Mouse (Mus musculus): Measurements from ENCODE around the gene D930048N14Rik. TPM values are rescaled to one million over a fixed set of nuclear protein-coding genes. Genes with fewer than 3 reads are reported as not detected.

The D930048N14Rik gene
- total and polyA plus RNA-seq, 2 experiments from 2014 or later = 1.0 to 1.2 TPM

- H3K9me3 ChIP-seq (ENCODE audit: low read length) = no peaks in the 10 kb centered on the region
- H3K4me1 ChIP-seq (ENCODE audit: insufficient read depth, low read length) = no peaks in the 10 kb centered on the region
- no peak for TF ChIP-seq CTCF (IDR thresholded peaks at IDR 0.05)
- peaks cover 20% of the 10 kb centered on the region for H3K36me3 ChIP-seq (ENCODE audit: insufficient read depth, low read length)
- no peak overlapping the region for H3K4me3 ChIP-seq (ENCODE audit: low read depth, low read length)
- ATAC-seq (ENCODE audit: low FRiP score) (no peak), DNase-seq (ENCODE audit: low spot score) (no peak)
- 83% methylated on average over 7 of the region's 7 CpGs for WGBS
- H3K4me2 ChIP-seq (ENCODE audit: low read depth, low read length, poor library complexity, severe bottlenecking) = no peak overlapping the region
- no peak overlapping the region for H3K27ac ChIP-seq (ENCODE audit: low read depth, low read length)
- H3K27me3 ChIP-seq (ENCODE audit: insufficient read depth, low read length) = no peaks in the 10 kb centered on the region
- H3K9ac ChIP-seq (replicated peaks; ENCODE audit: low read length, poor library complexity, severe bottlenecking) = no peak overlapping the region
These were observed 10.0 kb upstream of the D930048N14Rik start for GRCm38 (mm10) chr11:51640748-51641147.

GRCm38 (mm10) chr11:51643202-51643601 is 7.6 kb upstream of the D930048N14Rik start:
- DNase-seq (ENCODE audit: low spot score) (no peak), ATAC-seq (ENCODE audit: low FRiP score) (no peak)
- no peaks in the 10 kb centered on the region for H3K27me3 ChIP-seq (ENCODE audit: insufficient read depth, low read length)
- H3K4me1 ChIP-seq (ENCODE audit: insufficient read depth, low read length) = no peaks in the 10 kb centered on the region
- WGBS = 80% methylated on average over 9 of the region's 9 CpGs
- H3K27ac ChIP-seq (ENCODE audit: low read depth, low read length) = no peak overlapping the region
- H3K9me3 ChIP-seq (ENCODE audit: low read length) = no peaks in the 10 kb centered on the region
- H3K36me3 ChIP-seq (ENCODE audit: insufficient read depth, low read length) = peaks cover 20% of the 10 kb centered on the region
- H3K9ac ChIP-seq (replicated peaks; ENCODE audit: low read length, poor library complexity, severe bottlenecking) = no peak overlapping the region
- TF ChIP-seq CTCF (IDR thresholded peaks at IDR 0.05) = no peak
- H3K4me3 ChIP-seq (ENCODE audit: low read depth, low read length) = no peak overlapping the region
- H3K4me2 ChIP-seq (ENCODE audit: low read depth, low read length, poor library complexity, severe bottlenecking) = no peak overlapping the region

GRCm38 (mm10) chr11:51643761-51644160 is 7.0 kb upstream of the D930048N14Rik start:
- Histone ChIP-seq H3K27me3 (ENCODE audit: insufficient read depth, low read length) (no peaks in the 10 kb centered on the region), H3K36me3 (ENCODE audit: insufficient read depth, low read length) (peaks cover 20% of the 10 kb centered on the region), H3K27ac (ENCODE audit: low read depth, low read length) (no peak overlapping the region), H3K4me1 (ENCODE audit: insufficient read depth, low read length) (no peaks in the 10 kb centered on the region), H3K4me2 (ENCODE audit: low read depth, low read length, poor library complexity, severe bottlenecking) (0 out of 2 replicates have a peak overlapping the region, but pooled peaks have one; percentile 0), H3K9ac (replicated peaks; ENCODE audit: low read length, poor library complexity, severe bottlenecking) (no peak overlapping the region), H3K9me3 (ENCODE audit: low read length) (no peaks in the 10 kb centered on the region), H3K4me3 (ENCODE audit: low read depth, low read length) (no peak overlapping the region)
- no peak; the same call in 1 of the 2 replicates for ATAC-seq (ENCODE audit: low FRiP score)
- no peak for TF ChIP-seq CTCF (IDR thresholded peaks at IDR 0.05)
- DNase-seq (ENCODE audit: low spot score) = peak; percentile 51
- 55% methylated on average over 15 of the region's 15 CpGs for WGBS

GRCm38 (mm10) chr11:51644217-51644616 is 6.5 kb upstream of the D930048N14Rik start:
- no peak for DNase-seq (ENCODE audit: low spot score)
- no peak overlapping the region for H3K27ac ChIP-seq (ENCODE audit: low read depth, low read length)
- H3K36me3 ChIP-seq (ENCODE audit: insufficient read depth, low read length) = peaks cover 20% of the 10 kb centered on the region
- no peak for TF ChIP-seq CTCF (IDR thresholded peaks at IDR 0.05)
- no peak overlapping the region for H3K4me3 ChIP-seq (ENCODE audit: low read depth, low read length)
- no peaks in the 10 kb centered on the region for H3K9me3 ChIP-seq (ENCODE audit: low read length)
- H3K4me2 ChIP-seq (ENCODE audit: low read depth, low read length, poor library complexity, severe bottlenecking) = no peak overlapping the region
- H3K4me1 ChIP-seq (ENCODE audit: insufficient read depth, low read length) = no peaks in the 10 kb centered on the region
- 75% methylated on average over 16 of the region's 16 CpGs for WGBS
- no peaks in the 10 kb centered on the region for H3K27me3 ChIP-seq (ENCODE audit: insufficient read depth, low read length)
- H3K9ac ChIP-seq (replicated peaks; ENCODE audit: low read length, poor library complexity, severe bottlenecking) = no peak overlapping the region
- no peak for ATAC-seq (ENCODE audit: low FRiP score)

GRCm38 (mm10) chr11:51645293-51645692 is 5.5 kb upstream of the D930048N14Rik start:
- TF ChIP-seq CTCF (IDR thresholded peaks at IDR 0.05) = no peak
- H3K4me2 ChIP-seq (ENCODE audit: low read depth, low read length, poor library complexity, severe bottlenecking) = no peak overlapping the region
- no peaks in the 10 kb centered on the region for H3K27me3 ChIP-seq (ENCODE audit: insufficient read depth, low read length)
- ATAC-seq (ENCODE audit: low FRiP score) (no peak), DNase-seq (ENCODE audit: low spot score) (peak; percentile 54)
- H3K4me1 ChIP-seq (ENCODE audit: insufficient read depth, low read length) = peaks cover 6% of the 10 kb centered on the region; the same call in 1 of the 2 replicates
- WGBS = 81% methylated on average over 13 of the region's 13 CpGs
- H3K36me3 ChIP-seq (ENCODE audit: insufficient read depth, low read length) = peaks cover 20% of the 10 kb centered on the region
- no peak overlapping the region for H3K27ac ChIP-seq (ENCODE audit: low read depth, low read length)
- no peaks in the 10 kb centered on the region for H3K9me3 ChIP-seq (ENCODE audit: low read length)
- H3K4me3 ChIP-seq (ENCODE audit: low read depth, low read length) = no peak overlapping the region
- no peak overlapping the region for H3K9ac ChIP-seq (replicated peaks; ENCODE audit: low read length, poor library complexity, severe bottlenecking)

GRCm38 (mm10) chr11:51646245-51646644 is 4.5 kb upstream of the D930048N14Rik start:
- peaks cover 6% of the 10 kb centered on the region; the same call in 1 of the 2 replicates for H3K4me1 ChIP-seq (ENCODE audit: insufficient read depth, low read length)
- no peak for TF ChIP-seq CTCF (IDR thresholded peaks at IDR 0.05)
- H3K9ac ChIP-seq (replicated peaks; ENCODE audit: low read length, poor library complexity, severe bottlenecking) = no peak overlapping the region

More at GRCm38 (mm10) chr11:51646245-51646644, 4.5 kb upstream of the D930048N14Rik start:
- Histone ChIP-seq H3K27ac (ENCODE audit: low read depth, low read length) (no peak overlapping the region), H3K9me3 (ENCODE audit: low read length) (no peaks in the 10 kb centered on the region), H3K36me3 (ENCODE audit: insufficient read depth, low read length) (peaks cover 20% of the 10 kb centered on the region), H3K27me3 (ENCODE audit: insufficient read depth, low read length) (no peaks in the 10 kb centered on the region), H3K4me3 (ENCODE audit: low read depth, low read length) (no peak overlapping the region), H3K4me2 (ENCODE audit: low read depth, low read length, poor library complexity, severe bottlenecking) (no peak overlapping the region)
- WGBS = 86% methylated on average over 7 of the region's 7 CpGs
- ATAC-seq (ENCODE audit: low FRiP score) = no peak
- no peak for DNase-seq (ENCODE audit: low spot score)

Measured in midbrain, postnatal 0 days (tissue).